Mouse (Mus musculus) C2C12 (cell line): ENCODE data around the gene Pced1b. TPM values are rescaled to one million over a fixed set of nuclear protein-coding genes. Genes with fewer than 3 reads are reported as not detected.
A peak's percentile ranks its signal among the peaks of the same experiment; 100 is the strongest.

Experiments
- H3K27me3 ChIP-seq: one replicate; pipeline ENCODE4 v1.6.1; 2011; ENCODE audit not compliant: control insufficient read depth, insufficient read depth, insufficient read length
- H3K36me3 ChIP-seq: one replicate; pipeline ENCODE4 v1.6.1; 2011; ENCODE audit not compliant: control insufficient read depth, insufficient read depth
- H3K4me3 ChIP-seq: one replicate; pipeline ENCODE4 v1.5.1; 2011; ENCODE audit warnings: mild to moderate bottlenecking, control low read depth; ENCODE audit not compliant: poor library complexity, insufficient read depth, severe bottlenecking
- H3K79me2 ChIP-seq: one replicate; pipeline ENCODE4 v1.6.1; 2011; ENCODE audit not compliant: control insufficient read depth, insufficient read depth
- H3K79me3 ChIP-seq: one replicate; pipeline ENCODE4 v1.6.1; 2011; ENCODE audit warnings: low read depth, control low read depth
- H3ac ChIP-seq: one replicate; pipeline ENCODE3; 2011; ENCODE audit warnings: low read depth; ENCODE audit not compliant: control insufficient read depth, insufficient read length
- CEBPB ChIP-seq: IDR thresholded peaks from one replicate; pipeline ENCODE4 v1.6.1; 2011; ENCODE audit warnings: low read depth, mild to moderate bottlenecking, control low read depth, moderate library complexity
- CTCF ChIP-seq: IDR thresholded peaks from one replicate; pipeline ENCODE4 v1.5.1; 2011; ENCODE audit not compliant: control insufficient read depth, insufficient read depth, insufficient read length
- FOSL1 ChIP-seq: IDR thresholded peaks from one replicate; pipeline ENCODE4 v1.8.0; 2011; ENCODE audit warnings: mild to moderate bottlenecking, low read length; ENCODE audit not compliant: poor library complexity, insufficient read depth, severe bottlenecking
- MAX ChIP-seq: IDR thresholded peaks from one replicate; pipeline ENCODE4 v1.6.1; 2011; ENCODE audit warnings: mild to moderate bottlenecking, control low read depth
- MYOD1 ChIP-seq: IDR thresholded peaks from one replicate; pipeline ENCODE4 v1.6.1; 2011; ENCODE audit warnings: low read depth; ENCODE audit not compliant: control insufficient read depth, insufficient read length
- MYOG ChIP-seq: IDR thresholded peaks from one replicate; pipeline ENCODE4 v1.6.1; 2011; ENCODE audit not compliant: control insufficient read depth, insufficient read length; ENCODE audit errors: extremely low read depth
- USF1 ChIP-seq: IDR thresholded peaks from one replicate; pipeline ENCODE4 v1.6.1; 2011; ENCODE audit warnings: low read depth, mild to moderate bottlenecking, control low read depth, moderate library complexity
- polyA plus RNA-seq: library from polyadenylated mRNA; unstranded; fragments of >200 nt; fragmentation: generic; extraction: Trizol; gene quantifications from one replicate; pipeline ENCODE4 v1.2.1, GENCODE M21; 2012; ENCODE audit warnings: missing spikeins

The Pced1b gene
- polyA plus RNA-seq, 1 experiment: 0.32 TPM

DNA sequence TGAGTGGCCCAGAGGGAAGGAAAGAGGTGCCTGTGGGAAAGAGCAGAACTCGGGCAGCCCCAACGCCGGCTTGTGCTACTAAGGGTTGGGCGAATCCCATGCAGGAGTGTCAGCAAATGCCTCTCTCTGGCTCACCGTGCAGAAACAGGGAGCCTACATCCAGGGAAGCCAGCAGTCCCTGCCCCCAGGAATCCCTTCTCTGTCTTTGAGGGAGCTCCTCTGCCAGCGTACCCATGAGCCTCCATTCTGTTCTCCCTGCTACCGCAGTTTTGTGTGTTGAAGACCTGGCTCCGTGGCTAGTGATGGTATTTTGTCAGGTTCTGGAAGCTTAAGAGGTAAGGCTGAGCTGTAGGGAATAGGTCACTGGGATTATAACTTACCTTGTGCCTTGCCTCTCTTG, 33.2 kb downstream of the Pced1b start:
- no peaks in the 10 kb centered on the region for H3K79me3 ChIP-seq
- TF ChIP-seq MAX (no peak), CTCF (no peak), FOSL1 (no peak), MYOD1 (no peak), MYOG (no peak), CEBPB (no peak), USF1 (no peak)
- no peak overlapping the region for H3ac ChIP-seq
- no peak overlapping the region for H3K4me3 ChIP-seq
- no peaks in the 10 kb centered on the region for H3K36me3 ChIP-seq
- H3K79me2 ChIP-seq: no peaks in the 10 kb centered on the region
- no peaks in the 10 kb centered on the region for H3K27me3 ChIP-seq

- Histone ChIP-seq H3K4me3 (no peak overlapping the region), H3ac (no peak overlapping the region), H3K79me2 (no peaks in the 10 kb centered on the region), H3K27me3 (no peaks in the 10 kb centered on the region), H3K36me3 (no peaks in the 10 kb centered on the region), H3K79me3 (no peaks in the 10 kb centered on the region)
- TF ChIP-seq CTCF (no peak), CEBPB (no peak), MYOG (no peak), FOSL1 (no peak), MYOD1 (no peak), USF1 (no peak), MAX (no peak)
Observed at GRCm38 (mm10) chr15:97280776-97281175, 33.9 kb downstream of the Pced1b start.

GRCm38 (mm10) chr15:97281712-97282571, 35.0 kb downstream of the Pced1b start:
- no peaks in the 10 kb centered on the region for H3K36me3 ChIP-seq
- TF ChIP-seq USF1: no peak
- TF ChIP-seq MYOG: no peak
- no peak for TF ChIP-seq CEBPB
- TF ChIP-seq MAX: no peak
- TF ChIP-seq FOSL1: no peak
- TF ChIP-seq CTCF: no peak
- TF ChIP-seq MYOD1: no peak
- H3K79me2 ChIP-seq: no peaks in the 10 kb centered on the region
- H3K27me3 ChIP-seq: no peaks in the 10 kb centered on the region
- H3K79me3 ChIP-seq: no peaks in the 10 kb centered on the region
- no peak overlapping the region for H3ac ChIP-seq
- H3K4me3 ChIP-seq: no peak overlapping the region

DNA sequence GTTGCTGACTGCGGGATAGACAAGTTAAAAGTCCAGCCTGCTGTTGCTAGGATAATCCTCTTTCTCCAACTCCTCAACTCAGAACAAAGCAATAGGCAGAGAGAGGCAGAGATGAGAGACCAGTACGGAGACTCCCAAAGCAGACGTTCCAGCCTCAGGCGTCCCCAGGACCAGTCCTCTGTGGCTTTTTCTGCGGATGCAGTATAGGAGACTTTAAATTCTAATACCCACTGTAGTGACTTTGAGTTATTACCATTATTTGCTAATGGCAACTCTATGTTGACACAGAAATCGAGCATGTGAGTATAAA, 35.6 kb downstream of the Pced1b start:
- Histone ChIP-seq H3K79me3 (no peaks in the 10 kb centered on the region), H3ac (no peak overlapping the region), H3K4me3 (no peak overlapping the region), H3K36me3 (no peaks in the 10 kb centered on the region), H3K79me2 (no peaks in the 10 kb centered on the region), H3K27me3 (no peaks in the 10 kb centered on the region)
- no peak for TF ChIP-seq MAX
- no peak for TF ChIP-seq MYOD1
- TF ChIP-seq CEBPB: no peak
- no peak for TF ChIP-seq MYOG
- TF ChIP-seq CTCF: no peak

DNA sequence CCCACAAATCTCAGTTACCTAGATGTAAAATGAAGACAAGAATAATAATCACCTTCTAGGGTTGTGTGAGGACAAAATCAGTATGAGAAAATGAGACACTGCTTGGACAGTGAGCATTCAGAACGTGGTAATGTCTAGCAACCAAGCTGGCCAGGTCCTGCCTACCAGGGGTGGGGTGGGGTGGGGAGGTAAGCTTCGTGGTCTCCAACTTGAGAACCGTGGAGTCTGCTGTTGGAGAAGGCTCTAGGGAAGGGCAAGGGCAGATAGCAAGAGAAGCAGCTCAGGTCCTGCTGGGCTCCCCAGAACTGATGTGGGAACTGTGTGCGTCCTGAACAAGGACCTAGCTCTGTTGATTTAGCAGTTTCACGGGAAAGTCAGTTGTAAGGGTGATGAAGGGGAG, 37.3 kb downstream of the Pced1b start:
- H3K79me3 ChIP-seq: no peaks in the 10 kb centered on the region
- no peak overlapping the region for H3K4me3 ChIP-seq
- H3K27me3 ChIP-seq: no peaks in the 10 kb centered on the region
- TF ChIP-seq MAX: no peak
- no peak for TF ChIP-seq MYOG
- no peaks in the 10 kb centered on the region for H3K36me3 ChIP-seq
- H3ac ChIP-seq: no peak overlapping the region
- H3K79me2 ChIP-seq: no peaks in the 10 kb centered on the region

DNA sequence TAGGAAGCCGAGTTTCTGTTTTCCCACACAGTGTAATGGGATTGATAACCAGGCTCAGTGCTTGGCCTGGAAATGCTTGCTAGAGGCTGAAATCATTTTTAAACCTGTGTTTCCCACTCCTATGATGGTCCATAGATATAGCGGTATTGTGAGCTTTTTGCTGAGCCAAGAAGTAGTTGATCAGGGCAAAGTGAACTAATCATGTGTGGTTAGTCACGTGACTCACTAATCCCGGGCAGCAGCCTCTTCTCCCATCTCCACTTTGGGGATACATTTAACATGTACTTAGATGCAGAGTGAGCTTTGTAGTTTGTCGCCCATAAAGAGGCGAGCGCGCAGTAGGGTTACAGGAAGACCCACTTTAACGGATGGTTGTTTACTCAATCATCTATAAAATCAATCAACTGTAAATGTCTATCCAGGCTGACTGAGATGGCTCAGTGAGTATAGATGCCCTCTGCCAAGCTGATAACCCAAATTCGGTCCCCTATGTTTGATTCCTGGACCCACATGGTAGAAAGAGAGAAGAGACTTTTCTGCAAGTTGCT, 38.8 kb downstream of the Pced1b start:
- no peaks in the 10 kb centered on the region for H3K79me2 ChIP-seq
- no peaks in the 10 kb centered on the region for H3K79me3 ChIP-seq
- H3K27me3 ChIP-seq: no peaks in the 10 kb centered on the region
- H3K4me3 ChIP-seq: no peak overlapping the region
- H3K36me3 ChIP-seq: no peaks in the 10 kb centered on the region
- TF ChIP-seq MYOD1: no peak
- TF ChIP-seq USF1: peak; percentile 7
- no peak overlapping the region for H3ac ChIP-seq
